Mouse (Mus musculus) intestine, embryonic 16.5 days (tissue): ENCODE data around the gene Polg. TPM values are rescaled to one million over a fixed set of nuclear protein-coding genes. Genes with fewer than 3 reads are reported as not detected.

ENCODE experiments used
- ATAC-seq: fragments of 200-750 bp; cut with Nextera tagmentation; 2 replicates; pipeline ENCODE4 v1.8.0; 2017; ENCODE audit warnings: moderate TSS enrichment, moderate library complexity
- H3K27ac ChIP-seq: fragments of 300-500 bp; sonication (generic); 2 replicates; pipeline ENCODE4 v1.5.1; 2014; ENCODE audit warnings: mild to moderate bottlenecking, low read length
- H3K27me3 ChIP-seq: fragments of 300-500 bp; sonication (generic); replicated peaks from 2 replicates; pipeline ENCODE4 v1.6.1; 2014; ENCODE audit warnings: low read length, control low read depth, mixed read lengths; ENCODE audit not compliant: control insufficient read depth, insufficient read depth
- H3K36me3 ChIP-seq: fragments of 300-500 bp; sonication (generic); 2 replicates; pipeline ENCODE4 v1.6.1; 2014; ENCODE audit warnings: low read length, control low read depth; ENCODE audit not compliant: control insufficient read depth, insufficient read depth
- H3K4me1 ChIP-seq: fragments of 300-500 bp; sonication (generic); 2 replicates; pipeline ENCODE4 v1.6.1; 2014; ENCODE audit warnings: low read length, control low read depth, mixed read lengths; ENCODE audit not compliant: control insufficient read depth, insufficient read depth
- H3K4me2 ChIP-seq: fragments of 300-500 bp; sonication (generic); 2 replicates; pipeline ENCODE4 v1.6.1; 2014; ENCODE audit warnings: low read depth, low read length, control low read depth
- H3K4me3 ChIP-seq: fragments of 300-500 bp; sonication (generic); 2 replicates; pipeline ENCODE4 v1.5.1; 2014; ENCODE audit warnings: mild to moderate bottlenecking, low read length
- H3K9ac ChIP-seq: fragments of 300-500 bp; sonication (generic); 2 replicates; pipeline ENCODE4 v1.6.1; 2014; ENCODE audit warnings: low read depth, low read length
- H3K9me3 ChIP-seq: fragments of 300-500 bp; sonication (generic); 2 replicates; pipeline ENCODE4 v1.6.1; 2016; ENCODE audit warnings: low read length, control low read depth; ENCODE audit not compliant: control insufficient read depth
- WGBS: fragments of 180-500 bp; shearing (Covaris S2); extraction: QIAGEN DNeasy Blood & Tissue Kit; methylation state at CpG from one replicate; pipeline ENCODE4 v1.1.7; 2014; 5-methylcytosine and 5-hydroxymethylcytosine counted together
- polyA plus RNA-seq: library from polyadenylated mRNA; unstranded; fragments of >200 nt; fragmentation: Nextera tagmentation; extraction: Ambion mirVana; gene quantifications from 2 replicates; pipeline ENCODE4 v1.2.1, GENCODE M21; 2015

Polg gene
- polyA plus RNA-seq, 1 experiment from 2014 or later: 39.1 TPM

- H3K36me3 ChIP-seq: no peaks in the 10 kb centered on the region
- no peak overlapping the region for H3K4me3 ChIP-seq
- no peak overlapping the region for H3K27ac ChIP-seq
- H3K27me3 ChIP-seq: peaks cover 94% of the 10 kb centered on the region
- ATAC-seq: no peak
- H3K4me2 ChIP-seq: no peak overlapping the region
- no peaks in the 10 kb centered on the region for H3K9me3 ChIP-seq
- H3K4me1 ChIP-seq: peaks cover 7% of the 10 kb centered on the region
- H3K9ac ChIP-seq: no peak overlapping the region
- 4% methylated on average over 12 of the region's 12 CpGs for WGBS
These were observed 43.5 kb upstream of the Polg start for GRCm38 (mm10) chr7:79509710-79510109.

DNA sequence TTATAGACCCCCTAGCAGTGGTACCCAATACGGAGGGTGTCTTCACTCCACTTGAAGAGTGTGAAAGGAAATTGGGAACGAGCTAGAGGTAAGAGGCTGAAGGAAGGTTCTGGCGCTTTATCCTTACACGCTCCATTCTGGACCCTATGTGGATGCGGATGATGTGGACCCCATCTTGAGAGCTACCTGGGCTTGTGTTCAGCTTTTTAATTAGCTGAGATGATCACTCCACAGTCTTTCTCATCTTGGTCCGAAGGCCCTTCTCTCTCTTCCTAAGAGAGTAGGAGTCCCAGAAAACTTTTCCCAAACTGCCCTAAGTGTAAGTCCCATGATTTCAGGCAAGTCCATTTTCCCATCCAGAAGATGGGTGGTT, 43.1 kb upstream of the Polg start:
- peaks cover 94% of the 10 kb centered on the region for H3K27me3 ChIP-seq
- H3K27ac ChIP-seq: no peak overlapping the region
- H3K36me3 ChIP-seq: no peaks in the 10 kb centered on the region
- H3K9ac ChIP-seq: no peak overlapping the region
- no peak overlapping the region for H3K4me2 ChIP-seq
- no peaks in the 10 kb centered on the region for H3K9me3 ChIP-seq
- no peak overlapping the region; the same call in 1 of the 2 replicates for H3K4me3 ChIP-seq
- ATAC-seq: no peak
- peaks cover 10% of the 10 kb centered on the region for H3K4me1 ChIP-seq
- 4% methylated on average over 6 of the region's 6 CpGs for WGBS

DNA sequence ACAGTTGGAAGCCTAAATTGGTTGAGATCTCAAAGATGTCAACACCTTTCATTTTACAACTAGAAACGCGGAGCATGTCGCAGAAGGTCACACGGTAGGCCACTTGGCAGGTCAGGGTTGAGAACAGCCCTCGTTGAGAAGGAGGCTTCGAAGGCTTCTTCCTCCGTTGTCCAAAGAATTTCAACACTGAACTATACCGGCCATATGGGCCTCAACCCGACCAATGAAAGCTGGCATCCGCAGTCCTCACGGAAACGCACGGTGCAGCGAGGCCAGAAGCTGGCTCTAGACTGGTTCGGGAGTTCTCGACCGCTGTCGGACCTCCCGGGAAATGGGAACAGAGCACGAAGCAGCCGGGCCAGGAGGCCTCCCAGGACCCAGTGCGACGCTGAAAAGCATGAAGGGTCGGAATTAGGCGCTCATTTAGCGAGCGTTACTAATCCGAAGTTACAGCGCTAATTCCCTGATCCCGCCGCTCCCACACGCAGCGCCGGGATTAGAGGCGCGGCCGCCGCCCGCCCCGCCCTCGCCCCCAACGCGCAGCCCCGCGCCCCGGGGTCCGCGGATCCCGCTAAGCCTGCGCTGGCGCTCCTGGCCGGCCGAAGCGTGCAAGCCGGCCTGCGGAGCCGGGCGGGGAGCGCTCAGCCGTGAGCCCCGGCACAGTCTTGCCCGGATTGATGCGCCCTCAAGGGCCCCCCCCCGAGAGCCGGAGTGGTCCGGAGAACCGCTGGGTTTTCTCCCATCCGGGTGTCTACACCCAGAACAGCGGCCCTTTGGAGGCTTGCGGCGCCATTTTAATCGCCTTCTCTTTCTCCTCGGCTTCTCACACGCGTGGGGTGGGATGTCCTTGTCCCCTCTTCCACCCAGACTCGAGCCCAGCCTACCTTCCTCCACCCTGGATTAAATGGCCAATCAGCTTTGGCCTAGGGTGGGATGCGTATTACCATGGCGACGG, 42.4 kb upstream of the Polg start:
- H3K36me3 ChIP-seq: no peaks in the 10 kb centered on the region
- peak overlapping the region; percentile 38 for H3K4me2 ChIP-seq
- H3K9ac ChIP-seq: no peak overlapping the region
- no peak overlapping the region for H3K27ac ChIP-seq
- 1% methylated on average over 78 of the region's 79 CpGs for WGBS
- ATAC-seq: no peak
- no peaks in the 10 kb centered on the region for H3K9me3 ChIP-seq
- peaks cover 94% of the 10 kb centered on the region for H3K27me3 ChIP-seq
- peaks cover 10% of the 10 kb centered on the region for H3K4me1 ChIP-seq
- peak overlapping the region; percentile 34 for H3K4me3 ChIP-seq

GRCm38 (mm10) chr7:79507756-79508155, 41.6 kb upstream of the Polg start:
- Histone ChIP-seq H3K27me3 (peaks cover 96% of the 10 kb centered on the region), H3K9me3 (no peaks in the 10 kb centered on the region)
- ATAC-seq: no peak

DNA sequence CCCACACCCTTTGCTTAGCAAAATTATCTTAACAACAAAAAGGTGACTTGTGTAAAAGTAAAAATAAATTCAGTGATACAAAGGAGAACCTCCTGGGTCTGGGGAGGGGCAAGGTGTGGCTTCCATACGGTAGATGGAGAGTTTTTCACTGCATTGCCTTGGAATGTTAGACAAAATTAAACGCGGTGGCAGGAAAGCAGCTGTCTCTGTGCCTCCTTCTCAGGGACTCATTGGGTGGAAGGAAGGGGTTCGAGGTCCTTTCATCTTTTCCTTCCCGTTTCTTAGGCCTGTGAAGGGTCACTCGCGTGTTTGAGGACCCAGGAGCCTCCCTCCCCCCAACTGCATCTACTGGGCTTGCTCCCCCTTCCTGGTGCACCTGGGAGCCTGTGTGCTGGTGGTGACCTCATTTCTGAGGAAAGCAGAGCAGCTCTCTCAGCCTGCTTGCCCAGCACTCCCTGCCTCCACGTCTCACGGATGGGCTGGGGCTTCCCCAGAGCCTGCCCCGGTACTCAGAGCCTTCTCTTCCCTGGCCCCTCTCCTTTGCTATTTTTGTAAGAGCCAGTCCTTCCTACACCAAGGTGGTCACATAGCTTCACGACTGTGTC, 41.0 kb upstream of the Polg start:
- H3K36me3 ChIP-seq: no peaks in the 10 kb centered on the region
- no peak for ATAC-seq
- H3K27ac ChIP-seq: no peak overlapping the region
- H3K4me1 ChIP-seq: peaks cover 10% of the 10 kb centered on the region
- no peaks in the 10 kb centered on the region for H3K9me3 ChIP-seq
- no peak overlapping the region for H3K4me3 ChIP-seq
- 3% methylated on average over 11 of the region's 11 CpGs for WGBS
- H3K27me3 ChIP-seq: peaks cover 96% of the 10 kb centered on the region
- no peak overlapping the region for H3K9ac ChIP-seq
- H3K4me2 ChIP-seq: no peak overlapping the region

More at GRCm38 (mm10) chr7:79507756-79508155, 41.6 kb upstream of the Polg start:
- peaks cover 10% of the 10 kb centered on the region for H3K4me1 ChIP-seq
- 15% methylated on average over 1 of the region's 1 CpGs for WGBS
- H3K36me3 ChIP-seq: no peaks in the 10 kb centered on the region
- no peak overlapping the region for H3K27ac ChIP-seq
- H3K4me3 ChIP-seq: no peak overlapping the region
- H3K9ac ChIP-seq: no peak overlapping the region
- H3K4me2 ChIP-seq: no peak overlapping the region

DNA sequence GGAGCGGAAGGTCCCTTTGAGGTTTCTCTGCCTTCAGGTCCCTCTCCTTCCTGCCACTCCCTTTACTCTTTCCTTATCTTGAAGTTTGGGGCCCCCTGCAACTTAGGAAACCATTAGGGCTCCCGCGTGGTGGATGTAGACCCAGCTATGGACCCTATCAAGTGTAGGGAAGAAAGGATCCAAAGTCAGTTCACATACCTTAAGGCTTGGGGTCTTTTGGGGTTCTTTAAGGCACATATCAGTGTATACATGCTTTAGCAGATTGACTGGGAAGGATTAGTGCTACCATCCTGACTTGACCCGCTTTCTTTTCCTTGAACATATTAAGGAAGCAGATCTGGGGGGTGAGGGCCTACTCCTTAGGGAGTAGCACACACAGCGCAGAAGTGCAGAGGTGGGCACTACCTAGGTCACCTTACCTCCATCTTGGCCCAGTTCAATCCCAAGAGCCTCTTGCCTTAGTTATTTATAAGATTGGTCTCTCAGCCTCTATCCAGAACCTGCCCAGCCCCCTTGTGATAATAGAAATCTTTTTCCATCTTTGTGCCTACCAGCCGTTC, 40.4 kb upstream of the Polg start:
- peaks cover 96% of the 10 kb centered on the region for H3K27me3 ChIP-seq

DNA sequence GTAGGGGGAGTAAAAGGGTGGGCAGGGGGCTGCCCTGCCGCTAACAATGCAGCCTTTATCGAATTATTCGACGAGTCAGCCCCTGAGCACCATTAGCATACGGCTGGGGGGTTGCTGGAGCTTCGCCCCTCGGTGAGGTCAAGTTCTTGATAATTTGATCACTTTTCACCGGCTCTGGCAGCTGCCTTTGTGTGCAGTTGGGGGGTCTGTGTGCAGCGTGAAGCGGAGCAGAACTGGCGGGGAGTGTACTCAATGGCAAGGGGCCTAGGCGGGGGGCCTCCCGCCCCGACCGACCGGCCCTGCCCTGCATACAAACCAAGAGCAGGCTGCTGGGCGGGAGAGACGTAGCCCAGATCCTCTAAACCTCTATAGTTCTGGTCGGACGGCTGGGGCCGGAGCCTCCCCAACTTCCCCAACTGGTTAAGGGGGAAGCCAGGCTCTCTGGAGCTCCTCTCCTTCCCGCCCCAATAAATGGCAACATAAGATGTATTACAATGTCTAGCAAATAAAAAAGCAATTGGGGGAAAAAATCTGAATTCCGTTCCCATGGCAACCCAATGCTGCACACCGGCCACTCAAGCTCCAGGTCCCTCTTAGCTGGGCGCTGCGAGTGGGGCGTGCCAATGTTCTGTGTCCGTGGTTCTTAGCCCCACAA, 39.8 kb upstream of the Polg start:
- WGBS: under 1% methylated on average over 28 of the region's 28 CpGs
- H3K9ac ChIP-seq: no peak overlapping the region
- no peaks in the 10 kb centered on the region for H3K9me3 ChIP-seq
- ATAC-seq: no peak
- peaks cover 97% of the 10 kb centered on the region for H3K27me3 ChIP-seq
- no peak overlapping the region for H3K4me2 ChIP-seq
- H3K4me3 ChIP-seq: no peak overlapping the region
- peaks cover 10% of the 10 kb centered on the region for H3K4me1 ChIP-seq
- H3K36me3 ChIP-seq: no peaks in the 10 kb centered on the region
- H3K27ac ChIP-seq: no peak overlapping the region

More for the DNA sequence above, 40.4 kb upstream of the Polg start:
- Histone ChIP-seq H3K4me3 (no peak overlapping the region), H3K4me1 (peaks cover 10% of the 10 kb centered on the region), H3K36me3 (no peaks in the 10 kb centered on the region), H3K9me3 (no peaks in the 10 kb centered on the region), H3K27ac (no peak overlapping the region), H3K4me2 (no peak overlapping the region), H3K9ac (no peak overlapping the region)
- ATAC-seq: no peak
- 4% methylated on average over 6 of the region's 6 CpGs for WGBS

GRCm38 (mm10) chr7:79505376-79505775, 39.2 kb upstream of the Polg start:
- no peak overlapping the region for H3K9ac ChIP-seq
- 2% methylated on average over 22 of the region's 22 CpGs for WGBS

GRCm38 (mm10) chr7:79504723-79505122, 38.6 kb upstream of the Polg start:
- under 1% methylated on average over 41 of the region's 42 CpGs for WGBS
- peak; percentile 75 for ATAC-seq
- Histone ChIP-seq H3K36me3 (no peaks in the 10 kb centered on the region), H3K4me1 (peaks cover 14% of the 10 kb centered on the region), H3K4me2 (peak overlapping the region; percentile 56), H3K9me3 (no peaks in the 10 kb centered on the region), H3K4me3 (peak overlapping the region; percentile 40), H3K27ac (no peak overlapping the region), H3K9ac (no peak overlapping the region), H3K27me3 (peaks cover 99% of the 10 kb centered on the region)

More at GRCm38 (mm10) chr7:79505376-79505775, 39.2 kb upstream of the Polg start:
- H3K4me3 ChIP-seq: peak overlapping the region; percentile 40
- H3K4me2 ChIP-seq: peak overlapping the region; percentile 56
- peaks cover 98% of the 10 kb centered on the region for H3K27me3 ChIP-seq
- no peak overlapping the region for H3K27ac ChIP-seq
- no peaks in the 10 kb centered on the region for H3K36me3 ChIP-seq
- H3K4me1 ChIP-seq: peaks cover 10% of the 10 kb centered on the region
- no peak for ATAC-seq
- no peaks in the 10 kb centered on the region for H3K9me3 ChIP-seq
